Mouse (Mus musculus) cerebellum, postnatal 10 days (tissue): ENCODE measurements around the gene Gm10912.
"Not testable (repeated sequence)": the region's sequence is repeated elsewhere in the genome, so short reads cannot be mapped to it uniquely, and the experiment has no call there.

Source experiments
- DNase-seq, 2 experiments: peaks; one replicate each; pipeline ENCODE4 v3.0.0; 2021; ENCODE audit warnings: mixed read lengths in 2 of 2

Gene Gm10912

DNA sequence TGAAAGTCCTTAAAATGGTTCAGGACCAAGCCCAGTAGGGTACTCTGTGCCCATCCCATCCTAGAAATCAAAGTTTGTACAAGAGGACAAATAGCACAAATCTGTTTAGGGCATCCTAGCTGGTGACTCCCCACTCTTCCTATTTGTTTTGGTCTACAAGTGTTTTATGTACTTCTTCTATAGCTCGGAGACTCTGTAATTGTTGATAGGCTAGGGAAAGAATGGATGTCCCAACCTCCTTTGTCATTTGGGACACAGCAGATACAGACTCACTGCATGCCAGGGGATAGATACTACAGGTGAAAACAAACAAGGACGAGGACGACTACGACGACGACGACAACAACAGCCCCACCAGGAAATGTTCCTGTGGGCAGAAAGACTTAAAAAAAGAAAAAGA lies 2.8 kb downstream of the Gm10912 start, which contains the start of gene Gm10799:
TSS of gene Gm10799 (minus strand) at position 101 of the 400 bp plus-strand sequence.
- DNase-seq, result not testable (repeated sequence)

- DNase-seq, result peak; percentile 49 to 67
Observed at GRCm38 (mm10) chr2:104069704-104070185, 4.1 kb downstream of the Gm10912 start, which contains the start of gene Cd59b. Gene Cd59b (plus strand): TSS chr2:104069849.

GRCm38 (mm10) chr2:104078285-104078684 lies 12.7 kb downstream of the Gm10912 start:
- DNase-seq, result not testable (repeated sequence)

DNA sequence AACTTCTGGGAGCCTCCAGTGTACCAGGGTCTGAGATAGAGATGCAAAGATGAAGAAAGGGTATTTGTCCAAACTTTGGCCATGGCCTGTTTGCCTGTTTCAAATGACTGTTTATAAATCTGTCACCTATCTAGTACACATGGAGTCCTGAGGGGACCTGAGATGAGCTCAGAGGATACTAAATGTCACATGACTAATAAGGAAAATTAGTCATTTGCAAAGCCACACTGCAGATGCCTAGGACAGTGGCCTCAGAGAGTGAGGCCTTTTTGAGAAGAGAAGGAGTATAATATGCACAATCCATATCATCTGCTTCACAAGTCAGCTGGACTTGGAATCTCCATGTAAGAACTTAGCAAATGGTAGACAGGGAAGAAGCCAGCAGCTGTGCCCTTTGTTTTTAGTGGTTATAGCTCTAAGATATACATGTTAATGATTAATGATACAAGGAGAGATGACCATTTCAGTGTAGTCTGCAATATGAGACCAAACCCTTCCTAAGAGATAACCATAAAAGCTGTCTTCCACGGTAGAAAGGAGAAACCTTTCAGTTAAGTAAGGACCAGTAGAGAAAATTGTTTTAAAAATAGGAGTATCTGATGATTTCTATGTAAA lies 15.9 kb downstream of the Gm10912 start:
- not testable (repeated sequence) for DNase-seq

DNA sequence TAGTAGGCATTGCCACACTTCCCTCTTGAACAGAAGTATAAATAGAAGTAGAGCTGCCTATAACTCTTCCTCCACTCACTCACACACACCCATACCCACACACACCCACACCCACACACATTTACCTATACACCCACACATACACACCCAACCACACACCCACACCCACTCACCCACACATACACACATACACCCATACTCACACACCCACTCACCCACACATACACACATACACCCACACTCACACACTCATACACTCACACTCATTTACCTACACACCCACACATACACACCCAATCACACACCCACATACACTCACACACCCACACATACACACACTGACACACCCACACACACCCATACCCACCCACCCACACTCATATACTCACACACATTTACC lies 16.8 kb downstream of the Gm10912 start:
- no peak for DNase-seq

DNA sequence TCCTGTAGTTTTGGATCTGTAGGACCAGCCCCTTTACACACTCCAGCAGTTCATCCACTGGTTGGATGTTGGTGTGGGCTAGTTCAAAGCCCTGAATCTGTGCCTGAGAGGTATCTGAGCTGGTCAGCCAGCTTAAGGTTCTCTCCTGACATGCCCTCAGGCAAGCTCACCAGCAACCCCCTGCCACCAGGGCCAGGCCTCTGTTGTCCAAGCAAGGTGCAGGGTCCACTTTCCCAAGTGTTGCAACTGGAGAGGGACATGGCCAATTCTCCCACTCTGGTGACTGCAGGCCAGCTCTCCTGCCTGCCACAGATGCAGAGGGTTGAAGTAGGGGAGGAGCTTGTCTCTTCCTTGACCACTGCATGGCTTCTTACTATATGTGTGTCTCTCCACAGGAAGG lies 18.4 kb downstream of the Gm10912 start:
- DNase-seq, result not testable (repeated sequence)

DNA sequence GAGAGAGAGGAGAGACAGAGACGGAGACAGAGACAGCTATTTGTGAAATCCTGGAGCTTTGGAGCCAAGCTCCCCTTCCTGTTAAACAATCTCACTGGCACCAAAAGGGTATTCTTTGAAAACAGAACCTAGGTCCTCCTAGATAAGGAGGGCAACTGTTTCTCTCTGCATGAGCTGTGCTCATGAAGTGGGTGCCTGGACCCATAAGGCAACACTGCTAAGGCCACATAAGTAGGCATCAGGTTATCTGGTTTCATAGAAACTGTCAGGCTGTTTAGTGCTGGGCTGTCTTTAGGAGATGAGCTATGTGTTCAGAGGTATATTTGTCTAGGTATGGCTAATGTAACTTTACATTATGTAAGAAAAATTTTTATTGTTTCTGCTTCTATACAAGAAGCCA lies 21.9 kb downstream of the Gm10912 start:
- not testable (repeated sequence) for DNase-seq

- DNase-seq, result no peak
Observed at GRCm38 (mm10) chr2:104093305-104093704, 27.7 kb downstream of the Gm10912 start.

DNA sequence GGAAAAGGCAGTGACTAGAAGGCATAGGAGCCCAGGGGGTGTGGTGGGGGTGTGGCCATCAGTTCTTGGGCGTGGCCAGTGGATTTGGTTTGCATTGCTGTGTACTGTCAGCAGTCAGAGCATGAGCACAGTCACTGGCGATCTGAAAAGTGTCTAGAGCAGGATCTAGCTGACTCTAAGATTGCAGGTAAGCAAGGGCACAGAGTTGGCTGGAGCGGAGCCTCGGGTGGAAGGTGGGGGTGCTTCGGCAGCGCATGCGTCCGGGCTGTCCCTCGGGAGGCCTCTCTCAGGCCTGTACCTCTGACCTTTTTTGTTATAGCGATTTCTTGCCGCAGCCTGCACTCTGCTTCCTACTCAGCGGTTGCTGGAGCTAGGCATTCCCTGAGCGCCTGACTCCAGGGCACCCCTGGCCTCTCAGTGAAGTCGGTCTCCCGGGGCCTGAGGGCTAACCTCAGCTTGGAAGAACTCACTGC lies 30.2 kb downstream of the Gm10912 start, which contains the start of gene Cd59a:
TSS of gene Cd59a (plus strand) at position 61 of the 473 bp plus-strand sequence.
- peak; percentile 65 to 74 for DNase-seq

- no peak for DNase-seq
Observed at GRCm38 (mm10) chr2:104096256-104096655, 30.6 kb downstream of the Gm10912 start.

- DNase-seq, result not testable (repeated sequence)
Observed at GRCm38 (mm10) chr2:104096796-104097195, 31.2 kb downstream of the Gm10912 start.

GRCm38 (mm10) chr2:104097396-104097795 lies 31.8 kb downstream of the Gm10912 start:
- not testable (repeated sequence) for DNase-seq

DNA sequence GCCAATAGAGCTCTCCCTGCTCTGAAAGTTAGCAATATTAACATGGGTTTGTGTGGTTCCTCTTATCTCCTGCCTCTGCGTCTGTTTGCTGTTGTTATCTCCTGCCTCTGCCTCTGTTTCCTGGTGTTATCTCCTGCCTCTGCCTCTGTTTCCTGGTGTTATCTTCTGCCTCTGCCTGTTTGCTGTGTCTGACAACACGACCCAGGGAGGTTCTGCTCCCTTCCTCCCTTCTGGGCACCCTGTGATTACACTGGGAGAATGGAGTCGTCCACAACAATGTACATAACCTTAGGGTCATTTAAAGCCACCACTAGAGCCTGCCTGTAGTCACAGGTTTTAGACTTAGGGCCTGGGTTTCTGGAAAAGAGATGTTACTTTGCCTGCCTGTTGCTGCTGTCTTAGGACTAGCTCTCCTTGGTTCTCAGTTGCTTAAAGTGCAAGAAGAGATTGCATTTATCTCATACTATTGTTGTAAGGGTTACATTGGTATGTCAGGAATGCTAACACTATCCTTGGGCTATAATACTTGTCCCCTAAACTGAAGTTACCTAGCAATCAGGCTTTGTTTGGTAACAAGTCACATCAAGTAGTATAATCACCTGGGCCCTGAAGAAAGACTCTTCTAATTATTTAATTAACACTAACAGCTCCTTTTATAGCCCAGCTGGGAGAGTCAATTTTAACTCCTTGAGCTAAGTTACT lies 33.1 kb downstream of the Gm10912 start:
- DNase-seq, result no peak

- no peak for DNase-seq
Observed at GRCm38 (mm10) chr2:104099231-104099585, 33.6 kb downstream of the Gm10912 start.

DNA sequence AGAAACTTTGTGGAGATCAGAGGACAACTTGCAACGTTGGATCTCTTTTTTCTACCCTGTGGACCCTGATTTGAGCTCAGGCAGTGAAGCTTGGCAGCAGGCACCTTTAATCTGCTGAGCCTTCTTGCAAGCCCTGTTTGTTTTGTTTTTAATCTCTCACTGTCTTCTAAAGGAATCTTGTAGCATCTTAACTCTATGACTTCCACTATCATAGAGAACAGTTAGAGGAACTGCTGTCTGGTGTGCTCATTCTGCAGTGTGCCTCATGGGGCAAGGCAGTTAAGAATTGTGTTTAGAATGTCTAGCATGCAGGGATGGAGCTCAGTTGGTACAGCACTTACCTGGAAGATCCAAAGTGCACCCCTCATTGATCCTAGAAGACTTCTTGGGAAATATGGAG lies 34.3 kb downstream of the Gm10912 start:
- no peak for DNase-seq

DNA sequence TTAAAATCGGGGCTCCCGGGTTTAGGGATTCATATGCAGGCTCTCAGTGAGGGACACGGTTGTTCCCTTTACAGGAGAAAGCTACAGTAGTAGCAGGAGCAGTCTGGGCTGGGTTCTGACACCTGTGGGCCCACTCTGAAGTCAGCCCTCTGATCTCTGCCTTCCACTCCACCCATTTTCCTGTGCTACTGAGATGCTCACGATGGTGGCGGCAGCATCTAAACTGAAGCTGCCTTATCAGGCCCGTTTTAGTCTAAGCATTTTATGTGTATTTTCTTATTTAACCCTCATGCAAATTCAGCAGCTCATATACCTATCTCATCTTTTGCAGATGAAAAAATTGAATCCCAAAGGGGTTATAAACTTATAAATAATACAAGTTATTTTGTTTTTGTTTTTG lies 39.2 kb downstream of the Gm10912 start:
- DNase-seq, result no peak

GRCm38 (mm10) chr2:104109021-104109420 lies 43.4 kb downstream of the Gm10912 start:
- not testable (repeated sequence) for DNase-seq

GRCm38 (mm10) chr2:104109528-104109927 lies 43.9 kb downstream of the Gm10912 start:
- no peak for DNase-seq

DNA sequence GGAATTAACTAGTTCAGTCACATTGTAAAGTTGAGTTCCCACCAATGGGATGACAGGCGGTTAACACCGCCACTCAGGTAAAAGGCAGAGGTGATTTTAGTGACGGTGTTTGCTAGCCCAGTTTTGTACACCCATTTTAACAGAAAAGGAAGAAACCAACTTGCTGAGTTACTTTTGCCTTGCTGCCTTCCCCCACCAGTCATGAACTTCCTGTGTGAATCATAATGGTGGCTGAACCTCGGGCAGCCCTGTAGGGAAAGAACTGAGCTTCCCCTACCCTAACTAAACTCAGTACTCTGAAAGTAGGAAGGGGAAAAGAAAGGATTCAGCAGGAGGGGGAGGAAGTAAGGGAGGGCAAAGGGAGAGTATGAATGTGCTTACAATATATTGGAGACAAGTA lies 44.4 kb downstream of the Gm10912 start:
- no peak for DNase-seq

DNA sequence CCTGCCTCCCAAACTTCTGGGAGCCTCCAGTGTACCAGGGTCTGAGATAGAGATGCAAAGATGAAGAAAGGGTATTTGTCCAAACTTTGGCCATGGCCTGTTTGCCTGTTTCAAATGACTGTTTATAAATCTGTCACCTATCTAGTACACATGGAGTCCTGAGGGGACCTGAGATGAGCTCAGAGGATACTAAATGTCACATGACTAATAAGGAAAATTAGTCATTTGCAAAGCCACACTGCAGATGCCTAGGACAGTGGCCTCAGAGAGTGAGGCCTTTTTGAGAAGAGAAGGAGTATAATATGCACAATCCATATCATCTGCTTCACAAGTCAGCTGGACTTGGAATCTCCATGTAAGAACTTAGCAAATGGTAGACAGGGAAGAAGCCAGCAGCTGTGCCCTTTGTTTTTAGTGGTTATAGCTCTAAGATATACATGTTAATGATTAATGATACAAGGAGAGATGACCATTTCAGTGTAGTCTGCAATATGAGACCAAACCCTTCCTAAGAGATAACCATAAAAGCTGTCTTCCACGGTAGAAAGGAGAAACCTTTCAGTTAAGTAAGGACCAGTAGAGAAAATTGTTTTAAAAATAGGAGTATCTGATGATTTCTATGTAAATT lies 45.7 kb downstream of the Gm10912 start:
- not testable (repeated sequence) for DNase-seq

DNA sequence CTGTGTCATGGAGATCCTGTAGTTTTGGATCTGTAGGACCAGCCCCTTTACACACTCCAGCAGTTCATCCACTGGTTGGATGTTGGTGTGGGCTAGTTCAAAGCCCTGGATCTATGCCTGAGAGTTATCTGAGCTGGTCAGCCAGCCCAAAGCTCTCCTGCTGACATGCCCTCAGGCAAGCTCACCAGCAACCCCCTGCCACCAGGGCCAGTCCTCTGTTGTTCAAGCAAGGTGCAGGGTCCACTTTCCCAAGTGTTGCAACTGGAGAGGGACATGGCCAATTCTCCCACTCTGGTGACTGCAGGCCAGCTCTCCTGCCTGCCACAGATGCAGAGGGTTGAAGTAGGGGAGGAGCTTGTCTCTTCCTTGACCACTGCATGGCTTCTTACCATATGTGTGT lies 47.9 kb downstream of the Gm10912 start:
- not testable (repeated sequence) for DNase-seq

- no peak for DNase-seq
Observed at GRCm38 (mm10) chr2:104114898-104115297, 49.3 kb downstream of the Gm10912 start.
